Mouse (Mus musculus) stomach, embryonic 16.5 days (tissue): Measurements from ENCODE around the gene Gm3250. TPM values are rescaled to one million over a fixed set of nuclear protein-coding genes. Genes with fewer than 3 reads are reported as not detected.
"Not testable (repeated sequence)": the region's sequence is repeated elsewhere in the genome, so short reads cannot be mapped to it uniquely, and the experiment has no call there.

Source experiments
- ATAC-seq: fragments of 200-750 bp; cut with Nextera tagmentation; 2 replicates; pipeline ENCODE4 v1.8.0; 2017; ENCODE audit warnings: moderate number of reproducible peaks, moderate TSS enrichment; ENCODE audit not compliant: insufficient read depth, low FRiP score
- H3K27ac ChIP-seq: fragments of 300-500 bp; sonication (generic); 2 replicates; pipeline ENCODE4 v1.5.1; 2014; ENCODE audit warnings: low read length
- H3K27me3 ChIP-seq: fragments of 300-500 bp; sonication (generic); 2 replicates; pipeline ENCODE4 v1.6.1; 2014; ENCODE audit warnings: low read length, control low read depth, mixed read lengths; ENCODE audit not compliant: control insufficient read depth, insufficient read depth
- H3K36me3 ChIP-seq: fragments of 300-500 bp; sonication (generic); 2 replicates; pipeline ENCODE4 v1.6.1; 2014; ENCODE audit warnings: low read length; ENCODE audit not compliant: control insufficient read depth, insufficient read depth
- H3K4me1 ChIP-seq: fragments of 300-500 bp; sonication (generic); 2 replicates; pipeline ENCODE4 v1.6.1; 2014; ENCODE audit warnings: low read length, control low read depth, mixed read lengths; ENCODE audit not compliant: control insufficient read depth, insufficient read depth
- H3K4me2 ChIP-seq: fragments of 300-500 bp; sonication (generic); 2 replicates; pipeline ENCODE4 v1.6.1; 2014; ENCODE audit warnings: low read depth, low read length, mixed read lengths
- H3K4me3 ChIP-seq: fragments of 300-500 bp; sonication (generic); replicated peaks from 2 replicates; pipeline ENCODE4 v1.5.1; 2014; ENCODE audit warnings: mild to moderate bottlenecking, low read length
- H3K9ac ChIP-seq: fragments of 300-500 bp; sonication (generic); 2 replicates; pipeline ENCODE4 v1.6.1; 2014; ENCODE audit warnings: low read length
- H3K9me3 ChIP-seq: fragments of 300-500 bp; sonication (generic); replicated peaks from 2 replicates; pipeline ENCODE4 v1.6.1; 2016; ENCODE audit warnings: low read length, control low read depth; ENCODE audit not compliant: control insufficient read depth
- WGBS: fragments of 180-500 bp; shearing (Covaris S2); extraction: QIAGEN DNeasy Blood & Tissue Kit; methylation state at CpG from one replicate; pipeline ENCODE4 v1.1.7; 2014; 5-methylcytosine and 5-hydroxymethylcytosine counted together
- polyA plus RNA-seq: library from polyadenylated mRNA; unstranded; fragments of >200 nt; fragmentation: Nextera tagmentation; extraction: Ambion mirVana; gene quantifications from 2 replicates; pipeline ENCODE4 v1.2.1, GENCODE M21; 2015

Gm3250 gene
- polyA plus RNA-seq, 1 experiment from 2014 or later, result not detected

DNA sequence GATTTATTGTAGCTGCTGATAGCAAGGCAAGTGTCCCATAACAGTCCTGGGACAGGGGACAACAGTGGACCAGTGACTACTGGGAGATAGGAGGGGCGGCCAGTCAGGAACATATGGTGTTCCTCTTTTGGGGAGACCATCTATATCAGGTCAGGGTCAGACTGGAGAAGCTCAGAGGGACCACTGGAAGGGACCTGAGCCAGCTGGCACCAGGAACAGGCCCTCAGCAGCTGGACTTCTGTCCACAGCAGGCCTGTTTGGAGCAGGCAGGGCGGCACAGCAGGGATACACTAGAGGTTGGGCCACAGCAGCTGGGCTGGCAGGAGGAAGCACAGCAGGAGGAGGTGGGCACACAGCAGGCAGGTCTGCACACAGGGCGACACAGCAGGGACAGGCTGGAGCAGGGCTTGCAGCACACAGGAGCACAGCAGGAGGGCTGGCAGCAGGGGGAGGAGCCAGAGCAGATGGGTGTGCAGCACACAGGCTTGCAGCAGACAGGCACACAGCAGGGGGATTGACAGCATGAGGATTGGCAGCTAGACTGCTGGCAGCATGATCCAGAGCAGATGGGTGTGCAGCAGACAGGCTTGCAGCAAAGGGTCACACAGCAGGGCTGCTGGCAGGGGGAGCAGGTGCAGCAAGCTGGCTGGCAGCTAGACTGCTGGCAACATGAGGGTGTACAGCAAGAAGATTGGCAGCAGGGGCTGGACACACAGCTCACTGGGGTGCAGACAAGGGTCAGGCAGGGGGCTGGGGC is 16.0 kb upstream of the Gm3250 start:
- WGBS, result 38% methylated on average over 3 of the region's 3 CpGs
- not testable (repeated sequence) for H3K36me3 ChIP-seq, H3K27ac ChIP-seq, H3K9ac ChIP-seq, H3K9me3 ChIP-seq, H3K4me2 ChIP-seq, H3K4me3 ChIP-seq, H3K4me1 ChIP-seq, ATAC-seq, H3K27me3 ChIP-seq

DNA sequence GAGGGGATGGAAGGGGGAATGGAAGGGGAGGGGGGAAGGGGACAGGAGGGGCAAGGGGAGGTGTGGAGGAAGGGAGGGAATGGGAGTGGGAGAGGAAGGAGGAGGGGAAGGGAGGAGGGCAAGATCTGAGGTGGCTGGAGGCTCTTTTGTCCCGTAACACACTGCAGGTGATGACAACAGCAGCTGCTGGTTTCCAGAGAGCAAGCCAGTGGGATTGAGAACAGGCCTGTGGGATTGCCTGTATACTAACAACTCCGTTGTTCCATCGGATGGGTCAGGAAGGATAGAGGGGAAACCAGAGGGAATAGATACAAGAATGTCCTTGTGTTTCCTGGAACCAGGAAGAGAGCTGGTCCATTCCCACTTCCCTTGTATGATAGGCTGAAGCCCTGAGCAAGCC is 15.3 kb upstream of the Gm3250 start:
- 15% methylated on average over 3 of the region's 3 CpGs for WGBS
- no peaks in the 10 kb centered on the region for H3K4me1 ChIP-seq
- H3K27ac ChIP-seq, result no peak overlapping the region
- H3K9me3 ChIP-seq, result no peaks in the 10 kb centered on the region
- H3K4me3 ChIP-seq, result no peak overlapping the region
- no peak overlapping the region for H3K9ac ChIP-seq
- no peaks in the 10 kb centered on the region for H3K36me3 ChIP-seq
- no peak for ATAC-seq
- no peak overlapping the region for H3K4me2 ChIP-seq
- no peaks in the 10 kb centered on the region for H3K27me3 ChIP-seq

DNA sequence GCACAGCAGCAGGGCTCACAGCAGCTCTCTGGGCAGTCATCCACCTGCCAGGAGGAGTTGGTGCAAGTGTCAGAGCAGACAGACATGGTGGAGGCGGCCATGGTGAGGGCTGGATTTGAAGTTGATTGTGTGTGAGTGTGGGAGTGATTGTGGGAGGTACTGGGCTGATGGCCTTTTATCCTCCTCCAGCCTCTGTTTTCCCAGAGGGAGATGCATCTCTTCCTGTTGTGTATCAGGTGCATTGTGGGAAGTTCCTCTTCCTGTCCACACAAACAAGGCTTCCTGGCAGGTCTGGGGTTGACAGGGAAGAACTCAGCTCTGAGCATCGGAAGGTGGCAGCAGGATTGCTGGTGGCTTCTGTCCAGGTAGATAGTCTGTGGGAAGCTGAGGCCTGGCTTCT is 12.6 kb upstream of the Gm3250 start, which contains the start of gene Gm9639:
Gene Gm9639, minus strand, starts transcription at position 101 of the 400 bp plus-strand sequence.
- Histone ChIP-seq H3K4me3 (no peak within 1 kb of the TSS), H3K27me3 (no peaks in the 10 kb centered on the region), H3K9ac (no peak within 1 kb of the TSS), H3K4me1 (no peaks in the 10 kb centered on the region), H3K4me2 (no peak within 1 kb of the TSS), H3K36me3 (no peaks in the 10 kb centered on the region), H3K27ac (no peak within 1 kb of the TSS), H3K9me3 (no peaks in the 10 kb centered on the region)
- 66% methylated on average over 2 of the region's 2 CpGs for WGBS
- no peak for ATAC-seq

DNA sequence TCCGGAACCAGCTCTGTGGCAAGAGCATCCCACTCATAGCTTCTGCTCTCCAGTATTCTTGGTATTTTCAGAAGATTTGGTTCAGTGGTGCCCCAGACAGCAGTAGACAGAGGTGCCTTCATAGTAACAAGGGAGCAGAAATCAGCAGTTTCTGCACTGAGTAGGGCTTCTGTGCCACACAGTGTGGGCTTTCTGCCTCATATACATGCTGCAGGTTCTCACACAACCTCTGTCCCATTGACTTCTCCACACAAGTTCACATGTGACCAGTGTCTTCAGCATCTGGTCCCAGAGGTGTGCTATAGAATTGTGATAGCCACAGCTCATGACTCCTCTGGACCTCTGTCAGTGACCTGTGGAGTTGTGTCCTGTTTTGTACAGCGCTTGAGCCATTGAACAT is 6.3 kb upstream of the Gm3250 start:
- Histone ChIP-seq H3K4me1 (no peaks in the 10 kb centered on the region), H3K4me2 (no peak overlapping the region), H3K36me3 (no peaks in the 10 kb centered on the region), H3K27ac (no peak overlapping the region), H3K4me3 (no peak overlapping the region), H3K27me3 (no peaks in the 10 kb centered on the region), H3K9me3 (no peaks in the 10 kb centered on the region), H3K9ac (no peak overlapping the region)
- no peak for ATAC-seq
- 71% methylated on average over 2 of the region's 2 CpGs for WGBS

DNA sequence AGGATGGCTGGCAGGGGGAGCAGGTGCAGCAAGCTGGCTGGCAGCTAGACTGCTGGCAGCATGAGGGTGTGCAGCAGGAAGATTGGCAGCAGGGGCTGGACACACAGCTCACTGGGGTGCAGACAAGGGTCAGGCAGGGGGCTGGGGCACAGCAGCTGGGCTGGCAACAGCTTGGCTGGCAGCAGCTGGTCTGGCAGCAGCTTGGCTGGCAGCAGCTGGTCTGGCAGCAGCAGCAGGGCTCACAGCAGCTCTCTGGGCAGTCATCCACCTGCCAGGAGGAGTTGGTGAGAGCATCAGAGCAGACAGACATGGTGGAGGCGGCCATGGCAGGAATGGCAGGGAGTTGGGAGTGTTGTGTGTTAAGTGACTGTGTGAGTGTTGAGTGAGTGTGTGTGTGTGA is 5.5 kb upstream of the Gm3250 start, which contains the start of gene Gm7137:
Gene Gm7137, minus strand, starts transcription at position 325 of the 400 bp plus-strand sequence.
- not testable (repeated sequence) for H3K4me1 ChIP-seq, H3K9ac ChIP-seq, ATAC-seq, H3K9me3 ChIP-seq, H3K4me2 ChIP-seq, H3K4me3 ChIP-seq, H3K27ac ChIP-seq, H3K36me3 ChIP-seq, H3K27me3 ChIP-seq
- 57% methylated on average over 1 of the region's 1 CpGs for WGBS

- not testable (repeated sequence) for H3K36me3 ChIP-seq, H3K27ac ChIP-seq, H3K9ac ChIP-seq, H3K9me3 ChIP-seq, ATAC-seq, H3K27me3 ChIP-seq, H3K4me3 ChIP-seq, H3K4me2 ChIP-seq, H3K4me1 ChIP-seq
- WGBS, result 80% methylated on average over 1 of the region's 3 CpGs
Observed at GRCm38 (mm10) chr10:77783396-77783795, 1.1 kb upstream of the Gm3250 start.

GRCm38 (mm10) chr10:77776844-77777243 is 5.5 kb downstream of the Gm3250 start, which contains the start of gene Gm7138:
Gene Gm7138 (minus strand): TSS chr10:77776944.
- WGBS, result 54% methylated on average over 1 of the region's 1 CpGs
- not testable (repeated sequence) for H3K4me3 ChIP-seq, H3K4me2 ChIP-seq, H3K27ac ChIP-seq, ATAC-seq, H3K4me1 ChIP-seq, H3K9me3 ChIP-seq, H3K36me3 ChIP-seq, H3K27me3 ChIP-seq, H3K9ac ChIP-seq

DNA sequence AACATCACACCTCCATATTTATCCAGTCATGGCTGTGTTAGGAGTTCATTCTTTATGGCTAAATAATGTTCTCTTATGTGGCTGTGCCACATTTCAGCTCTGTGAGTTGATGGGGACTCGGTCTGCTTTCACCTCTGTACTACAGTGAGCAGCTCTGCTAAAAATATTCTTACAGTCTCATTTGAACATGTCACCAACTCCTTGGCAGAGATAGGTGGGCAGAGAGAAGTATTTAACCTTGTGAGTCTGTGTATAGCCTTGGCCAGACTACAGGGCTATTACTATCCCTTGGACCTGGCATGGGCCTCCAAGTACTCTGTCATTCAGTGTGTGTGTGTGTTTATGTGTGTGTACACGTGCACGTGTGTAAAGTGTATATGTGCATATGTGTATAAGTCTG is 10.2 kb downstream of the Gm3250 start:
- WGBS, result 86% methylated on average over 1 of the region's 3 CpGs
- H3K9me3 ChIP-seq, ATAC-seq, H3K36me3 ChIP-seq, H3K4me1 ChIP-seq, H3K27me3 ChIP-seq, H3K9ac ChIP-seq, H3K4me3 ChIP-seq, H3K27ac ChIP-seq, H3K4me2 ChIP-seq: not testable (repeated sequence)

GRCm38 (mm10) chr10:77771225-77771624 is 11.1 kb downstream of the Gm3250 start, which contains the start of gene Gm3238:
Gene Gm3238 (minus strand): TSS chr10:77771325.
- H3K9me3 ChIP-seq, H3K27me3 ChIP-seq, H3K4me3 ChIP-seq, ATAC-seq, H3K27ac ChIP-seq, H3K4me1 ChIP-seq, H3K36me3 ChIP-seq, H3K9ac ChIP-seq, H3K4me2 ChIP-seq: not testable (repeated sequence)
- WGBS, result 75% methylated on average over 1 of the region's 1 CpGs
